Mouse (Mus musculus) heart, embryonic 11.5 days (tissue): ENCODE data around the gene Phlda1. TPM values are rescaled to one million over a fixed set of nuclear protein-coding genes. Genes with fewer than 3 reads are reported as not detected.

Experiments used
- polyA plus RNA-seq: library from polyadenylated mRNA; unstranded; fragments of >200 nt; fragmentation: Nextera tagmentation; extraction: Ambion mirVana; gene quantifications from 2 replicates; pipeline ENCODE4 v1.2.1, GENCODE M21; 2014

Phlda1 gene
- polyA plus RNA-seq, 1 experiment from 2014 or later = 22.2 TPM

Other genes starting within 250 kb of the Phlda1 start
- 4.1 and 6.3 TPM in 2 replicates for gene Bbs10, start 207.6 kb upstream of the Phlda1 start, polyA plus RNA-seq
- 202 and 207 TPM in 2 replicates for gene Nap1l1, start 33.1 kb upstream of the Phlda1 start, polyA plus RNA-seq